Mouse (Mus musculus): ENCODE results near the gene Sptb.

The Sptb gene

DNA sequence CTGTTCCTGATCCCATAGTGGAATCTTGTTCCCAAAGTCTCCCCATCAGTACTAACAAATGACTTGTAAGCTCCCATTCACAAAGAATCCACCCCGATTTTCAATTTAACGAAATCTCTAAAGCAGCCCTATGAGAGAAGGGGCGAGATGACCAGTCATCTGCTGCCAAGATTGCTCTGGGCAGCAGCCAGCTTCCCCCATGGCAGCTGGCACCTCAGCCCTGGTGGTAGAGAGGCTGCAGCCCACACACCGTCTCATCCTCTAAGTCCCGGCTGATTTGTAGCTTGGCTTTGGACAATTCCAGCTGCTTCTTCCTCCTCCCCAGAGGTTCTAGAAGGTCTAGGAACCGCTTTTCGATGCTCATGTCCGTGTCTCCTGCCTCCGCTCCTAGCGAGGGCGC, 102.1 kb downstream of the Sptb start:
- no peak for DNase-seq (ENCODE audit: low spot score)

DNA sequence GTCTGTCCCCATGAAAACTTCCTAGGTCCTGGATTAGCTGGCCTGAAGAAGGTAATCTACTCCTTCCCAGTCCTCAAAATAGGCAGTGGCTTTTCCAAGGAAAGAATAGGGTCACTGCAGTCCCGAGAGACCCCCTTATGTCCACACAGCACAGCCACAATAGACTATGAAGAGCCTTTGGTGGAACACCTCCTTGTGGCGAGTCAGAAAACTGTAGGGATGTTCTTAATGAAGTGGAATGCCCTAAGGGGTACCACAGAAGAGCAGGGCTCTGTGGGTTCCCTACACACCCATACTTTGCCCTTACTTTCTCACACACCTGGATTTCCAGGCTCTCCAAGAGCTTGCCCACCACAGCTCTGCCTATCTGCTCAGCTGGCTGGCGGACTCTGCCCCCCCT, 104.5 kb downstream of the Sptb start:
- no peak for DNase-seq (ENCODE audit: low spot score)

DNA sequence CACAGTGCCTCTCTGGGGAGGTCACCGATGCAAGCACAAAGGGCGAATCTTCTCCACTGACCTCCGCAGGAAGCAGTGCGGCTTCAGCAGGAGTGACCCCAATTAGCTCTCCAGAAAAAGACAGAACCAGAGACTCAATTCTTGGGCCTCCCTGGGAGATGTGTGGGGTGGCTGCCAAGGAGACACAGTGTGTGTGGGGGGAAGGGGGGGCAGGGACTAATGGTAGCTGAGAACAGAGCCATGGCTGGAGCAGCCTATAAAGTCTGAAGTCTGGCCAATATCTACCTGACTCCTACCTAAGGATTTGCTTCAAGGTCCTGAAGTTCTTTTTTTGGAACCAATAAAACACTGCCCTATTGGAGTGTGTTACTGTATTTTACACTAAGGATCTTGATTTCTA, 105.8 kb downstream of the Sptb start:
- DNase-seq (ENCODE audit: low spot score) = no peak

DNA sequence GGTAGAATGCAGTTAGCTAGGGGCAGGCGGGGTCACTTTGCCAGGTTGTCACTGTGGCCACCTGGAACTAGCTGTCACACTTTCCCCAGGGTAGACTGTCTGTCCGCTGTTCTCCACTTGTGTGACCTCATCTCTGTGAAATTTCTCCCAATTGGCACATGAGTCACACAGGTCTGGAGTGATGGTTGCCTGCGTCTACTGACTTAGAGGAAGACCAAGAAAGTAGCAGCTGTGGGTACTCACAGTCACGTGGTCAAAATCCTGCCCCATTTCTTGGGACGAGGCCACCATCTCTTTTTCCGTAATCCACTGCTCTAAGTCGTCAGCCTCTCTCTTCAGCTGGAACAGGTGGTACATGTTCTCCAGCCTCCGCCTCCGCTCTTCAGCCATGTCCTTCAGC, 106.6 kb downstream of the Sptb start:
- DNase-seq (ENCODE audit: low spot score) = no peak

DNA sequence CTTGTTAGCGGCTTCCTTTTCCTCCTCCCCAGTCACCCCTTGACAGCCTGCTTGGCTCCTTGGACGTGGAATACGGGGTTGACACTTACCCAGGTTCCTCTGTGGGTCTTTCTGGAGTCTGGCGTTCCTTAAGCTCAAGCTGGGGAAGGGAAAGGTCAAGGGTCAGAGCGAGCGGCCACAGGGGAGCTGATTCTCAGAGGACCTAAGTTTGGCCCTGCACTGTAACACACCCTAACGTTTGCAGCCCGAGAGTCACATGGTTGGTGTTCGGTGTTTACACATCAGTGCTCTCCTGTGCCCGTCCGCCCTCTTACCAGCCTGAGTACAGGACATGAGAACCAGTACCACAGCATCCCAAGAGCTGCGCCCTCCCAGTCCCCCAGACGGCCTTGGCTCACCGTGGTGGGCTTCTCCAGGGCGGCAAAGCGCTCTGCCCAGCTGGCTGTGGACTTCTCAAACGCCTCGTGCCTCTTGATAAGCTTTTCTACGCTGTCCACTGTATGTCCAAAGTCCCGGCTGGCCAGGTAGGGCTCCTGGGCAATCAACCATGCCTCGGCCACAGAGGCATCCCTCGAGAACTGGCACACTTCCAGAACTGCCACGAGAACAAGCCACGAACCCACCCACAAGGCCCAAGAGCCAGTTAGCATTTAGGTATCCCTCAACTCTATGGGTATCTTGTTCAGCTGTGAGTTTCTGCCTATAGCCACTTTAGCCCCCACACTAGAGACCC, 112.0 kb downstream of the Sptb start:
- DNase-seq (ENCODE audit: low spot score) = no peak

DNA sequence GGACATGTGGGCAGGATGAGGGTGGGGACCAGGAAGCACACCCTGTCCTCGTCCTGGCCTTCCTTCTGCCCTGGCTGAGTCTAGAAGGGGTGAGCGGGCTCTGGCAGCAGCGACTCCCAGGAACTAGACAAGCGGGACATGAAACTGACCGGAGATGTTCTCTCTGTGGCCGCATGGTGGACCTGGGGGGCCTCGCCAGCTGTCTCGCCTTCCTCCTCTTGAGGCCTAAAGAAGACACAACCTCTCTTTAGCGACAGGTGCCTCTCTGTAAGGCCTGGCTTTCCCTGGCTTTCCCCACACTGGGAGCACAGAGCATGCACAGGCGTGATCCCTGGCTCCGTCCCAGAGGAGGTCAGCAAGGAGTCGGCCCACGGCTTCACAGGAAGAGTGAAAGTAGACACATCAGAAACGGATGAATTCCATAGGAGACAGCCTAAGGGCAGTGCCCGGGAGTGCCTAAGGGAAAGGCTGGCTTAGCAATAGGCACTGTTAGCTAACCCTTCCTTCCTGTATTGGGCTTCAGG, 112.7 kb downstream of the Sptb start:
- DNase-seq (ENCODE audit: low spot score) = no peak

DNA sequence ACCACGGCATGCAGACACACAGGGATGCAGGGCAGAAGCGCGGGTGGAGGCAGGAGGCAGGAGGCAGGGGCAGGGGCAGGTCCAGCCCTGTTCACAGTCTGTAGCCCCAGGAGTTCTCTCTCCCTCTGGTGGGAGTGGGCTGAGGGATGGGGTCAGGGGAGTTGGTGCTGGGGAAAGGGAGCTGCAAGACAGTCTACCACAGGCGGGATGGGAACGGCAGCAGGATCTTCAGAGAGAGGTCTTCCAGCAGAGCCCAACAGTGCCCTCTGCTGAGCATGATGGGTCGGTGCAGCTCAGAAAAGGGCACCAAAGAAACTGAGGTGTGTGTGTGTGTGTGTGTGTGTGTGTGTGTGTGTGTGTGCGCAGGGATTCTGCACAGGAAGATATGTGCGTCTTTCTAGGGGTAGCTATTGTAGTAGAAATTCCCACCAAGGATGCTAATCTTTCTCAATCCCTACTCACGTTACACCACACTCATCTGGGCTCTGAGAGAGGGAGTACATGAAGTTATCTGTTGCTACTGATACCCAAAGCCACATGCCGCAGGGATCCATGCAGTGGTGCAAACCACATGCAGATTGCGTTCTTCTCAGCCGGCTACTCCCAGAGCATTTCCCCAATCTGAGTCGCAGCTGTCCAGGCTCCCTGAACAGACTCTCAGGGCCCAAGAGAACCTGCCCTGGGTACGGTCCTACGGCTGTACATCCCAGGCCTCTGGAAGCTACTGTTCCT, 113.9 kb downstream of the Sptb start:
- peak; percentile 86 for DNase-seq (ENCODE audit: low spot score)

DNA sequence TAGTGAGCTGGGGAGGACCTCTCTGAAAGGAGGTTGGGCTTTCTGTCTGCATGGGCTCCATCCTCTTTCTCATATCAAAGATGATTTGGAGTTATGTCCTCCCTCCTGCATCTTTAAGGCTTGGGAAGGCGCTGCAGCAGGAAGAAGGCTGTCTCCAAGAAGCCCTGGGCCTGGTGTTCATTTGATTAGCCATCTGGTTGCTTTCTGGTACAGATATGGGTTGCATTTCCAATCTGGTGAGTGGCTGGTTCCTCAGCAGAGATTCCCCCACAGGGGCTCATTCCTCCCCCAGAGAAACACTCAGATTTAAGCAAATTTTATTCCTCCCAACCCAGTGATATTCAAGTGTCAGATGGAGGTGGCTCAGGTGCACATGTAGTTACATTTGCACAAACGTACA, 114.5 kb downstream of the Sptb start:
- no peak for DNase-seq (ENCODE audit: low spot score)

DNA sequence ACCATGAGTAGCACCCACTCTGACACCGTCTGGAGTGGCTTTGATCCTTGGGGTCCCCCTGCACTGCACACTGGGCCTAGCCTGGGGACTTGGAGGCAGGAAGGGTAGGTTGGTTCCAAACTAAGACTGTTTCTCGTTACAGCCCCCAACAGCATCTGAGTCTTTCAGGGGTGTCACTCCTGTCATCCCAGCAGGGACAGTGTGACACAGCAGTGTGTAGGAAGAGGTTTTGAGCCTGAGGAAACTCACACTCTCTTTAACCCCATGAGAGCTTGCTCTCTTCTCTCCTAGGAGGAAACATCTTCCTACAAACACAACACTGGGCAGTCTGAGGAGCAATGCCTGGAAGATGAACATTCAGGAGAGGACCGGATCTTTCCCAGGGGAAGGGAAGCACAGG, 115.8 kb downstream of the Sptb start:
- DNase-seq (ENCODE audit: low spot score) = no peak

DNA sequence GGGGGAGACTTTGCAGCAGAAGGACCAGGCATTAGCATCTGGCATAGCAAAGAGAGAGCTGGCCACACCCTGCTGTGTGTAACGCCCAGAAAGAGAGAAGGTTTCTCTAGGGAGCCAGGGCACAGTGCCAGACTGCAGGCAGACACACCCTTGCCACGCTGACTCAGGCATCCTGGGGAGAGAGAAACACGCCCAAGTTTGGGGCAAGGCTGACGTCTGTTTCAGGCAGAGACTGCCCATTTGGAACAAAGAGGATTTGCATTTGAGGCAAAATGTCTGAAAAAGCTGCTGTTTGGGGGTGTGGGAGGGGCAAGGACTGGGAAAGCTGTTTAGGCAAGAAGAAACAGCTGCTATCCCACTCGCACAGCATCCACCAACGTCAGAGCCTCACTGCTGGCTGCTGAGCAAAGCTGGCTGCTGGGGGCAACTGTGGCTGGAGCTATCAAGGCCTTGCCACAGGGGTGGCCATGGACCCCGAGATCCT, 116.5 kb downstream of the Sptb start:
- DNase-seq (ENCODE audit: low spot score) = no peak

DNA sequence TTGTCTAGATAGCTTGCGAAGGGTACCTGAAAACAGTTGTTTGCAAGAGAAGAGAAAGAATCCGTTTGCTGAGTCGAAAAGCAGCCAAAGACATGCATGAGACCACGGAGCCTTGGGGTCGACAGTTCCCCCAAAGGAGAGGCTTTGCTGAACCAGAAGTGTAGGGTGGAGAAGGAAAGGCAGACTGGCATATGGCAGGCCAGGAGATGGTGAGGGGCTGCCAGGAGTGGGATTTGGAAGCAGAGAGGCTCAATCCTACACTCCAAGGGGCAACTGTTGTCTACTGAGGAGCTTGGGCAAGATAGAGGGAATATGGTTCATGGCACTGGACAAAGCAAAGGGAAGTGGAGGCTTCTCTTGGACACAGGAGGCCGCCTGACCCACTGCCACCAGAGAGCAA, 117.1 kb downstream of the Sptb start:
- DNase-seq (ENCODE audit: low spot score) = no peak

DNA sequence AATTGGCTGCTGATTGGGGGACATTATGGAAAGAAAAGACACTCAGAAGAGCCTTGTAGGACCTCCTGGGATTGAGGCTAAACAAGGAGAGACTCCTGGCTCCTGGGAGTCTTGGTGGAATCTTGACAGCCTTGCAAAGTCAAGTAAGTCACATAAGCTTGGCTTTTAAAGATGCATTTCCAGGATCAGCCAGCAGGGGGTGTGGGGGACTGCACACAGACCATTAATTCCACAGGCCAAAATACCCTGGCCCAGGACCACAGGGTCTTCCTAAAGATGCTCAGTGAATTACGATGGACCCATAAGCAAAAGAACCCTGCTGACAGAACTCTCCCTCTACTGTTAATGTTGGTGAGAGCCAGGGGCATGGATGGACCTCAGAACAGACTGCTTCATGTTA, 118.1 kb downstream of the Sptb start:
- peak; percentile 88 for DNase-seq (ENCODE audit: low spot score)

DNA sequence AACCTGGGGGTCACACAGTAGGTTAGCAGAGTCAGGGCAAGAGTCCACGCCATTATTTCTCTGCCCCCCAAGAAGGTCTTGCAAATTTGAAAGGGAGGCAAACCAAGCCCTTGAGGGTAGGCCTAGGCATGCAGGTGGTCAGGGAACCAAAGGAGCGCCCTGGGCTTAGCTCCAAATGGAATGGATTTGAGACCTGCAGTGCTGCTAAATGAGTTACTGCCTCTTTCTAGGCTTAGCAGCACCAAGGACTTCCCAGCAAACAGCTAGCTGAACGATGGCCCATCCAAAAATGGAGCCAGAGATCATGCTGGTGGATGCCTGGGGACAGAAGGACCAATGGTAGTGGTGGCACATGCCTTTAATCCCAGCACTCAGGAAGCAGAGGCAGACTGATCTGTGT, 119.3 kb downstream of the Sptb start:
- no peak for DNase-seq (ENCODE audit: low spot score)

DNA sequence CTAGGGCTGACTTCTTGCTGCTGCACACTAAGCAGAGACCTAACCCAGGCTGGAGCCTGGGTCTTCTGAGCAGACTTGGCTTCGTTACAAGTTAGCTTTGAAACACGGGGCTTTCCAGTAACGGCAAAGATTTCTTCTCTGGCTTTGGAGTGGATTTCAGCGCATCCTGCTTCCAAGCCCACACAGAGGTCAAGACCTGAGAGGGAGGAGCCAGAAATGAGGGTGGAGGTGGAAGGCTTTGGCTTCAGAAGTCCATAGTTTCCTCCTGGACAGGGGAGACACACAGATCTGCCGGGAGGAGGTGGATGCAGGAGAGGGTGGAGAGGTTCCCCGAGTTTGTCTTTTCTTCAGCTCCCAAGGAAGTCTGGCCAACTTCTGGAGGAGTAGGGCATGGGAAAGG, 120.8 kb downstream of the Sptb start:
- no peak for DNase-seq (ENCODE audit: low spot score)

DNA sequence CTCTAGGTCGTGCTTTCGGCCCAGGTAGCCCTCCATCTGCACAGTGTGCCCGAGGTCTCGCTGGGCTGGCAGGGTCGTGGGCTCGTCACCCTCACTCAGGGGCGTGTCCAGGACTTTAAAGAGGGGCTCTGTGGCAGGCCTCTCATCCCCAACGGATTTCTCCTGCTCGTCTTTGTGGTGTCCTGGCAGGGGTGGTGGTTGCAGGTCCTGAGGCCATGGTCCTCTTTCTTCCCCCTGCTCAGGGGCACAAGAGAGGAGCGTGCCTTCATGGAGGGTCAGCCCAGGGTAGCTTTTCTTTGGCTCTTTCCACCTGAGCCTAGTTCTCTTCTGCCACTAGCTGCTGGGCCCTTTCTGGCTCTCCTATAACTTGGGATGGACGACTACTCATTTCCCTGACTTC, 123.0 kb downstream of the Sptb start:
- no peak for DNase-seq (ENCODE audit: low spot score)

DNA sequence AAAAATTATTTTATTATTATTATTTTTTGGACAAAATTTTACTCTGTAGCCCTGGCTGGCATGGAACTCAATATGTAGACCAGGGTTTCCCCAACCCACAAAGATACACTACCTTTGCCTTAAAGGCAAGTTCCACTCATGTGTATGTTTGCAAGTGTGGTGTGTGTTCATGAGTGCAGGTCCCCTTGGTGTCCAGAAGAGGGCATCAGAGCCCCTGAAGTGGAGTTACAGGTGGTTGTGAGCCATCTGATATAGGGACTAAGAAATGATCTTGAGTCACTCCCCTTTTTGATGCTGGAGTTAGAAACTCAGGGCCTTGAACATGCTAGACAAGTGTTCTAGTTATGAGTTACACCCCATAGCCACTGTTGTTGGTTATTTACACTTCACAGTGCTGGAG, 125.3 kb downstream of the Sptb start:
- DNase-seq (ENCODE audit: low spot score) = no peak

DNA sequence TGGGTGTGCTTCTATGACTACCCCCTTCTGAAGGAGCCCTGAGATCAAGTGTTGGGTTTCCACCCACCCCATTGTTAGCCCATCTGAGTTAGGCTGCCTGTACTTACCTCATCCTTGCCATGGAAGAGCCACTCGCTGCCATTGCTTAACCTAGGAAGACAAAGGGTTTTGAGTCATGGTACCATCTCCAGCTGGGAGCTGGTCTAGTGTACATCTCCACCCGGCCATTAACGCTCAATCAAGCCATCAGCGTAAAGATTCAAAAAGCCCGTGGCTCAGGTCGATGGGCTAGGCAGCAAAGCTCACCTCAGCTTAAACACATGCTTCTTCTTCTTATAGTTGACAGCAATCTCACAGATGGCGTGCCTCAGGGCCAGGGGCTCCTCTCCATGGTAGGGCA, 126.9 kb downstream of the Sptb start:
- no peak for DNase-seq (ENCODE audit: low spot score)

DNA sequence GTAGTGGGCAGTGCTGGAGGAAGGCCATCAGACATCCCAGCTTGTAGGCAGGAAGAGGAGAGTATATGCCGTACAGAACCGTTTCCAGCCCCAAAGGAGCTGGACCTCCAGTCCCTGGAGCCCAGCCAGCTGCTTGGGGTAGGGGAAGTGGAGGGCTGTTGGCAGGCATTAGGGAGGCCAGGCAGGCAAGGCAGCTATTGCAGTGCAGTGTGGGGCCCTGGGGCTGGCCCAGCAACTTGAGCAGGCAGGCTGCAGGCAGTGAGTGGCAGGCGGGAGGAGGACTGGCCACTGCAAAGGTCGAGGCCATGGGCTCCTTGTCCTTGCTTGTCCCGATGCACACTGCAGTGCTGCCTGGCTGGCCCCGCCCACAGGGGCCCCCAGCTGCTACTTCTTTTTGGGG, 127.5 kb downstream of the Sptb start:
- DNase-seq (ENCODE audit: low spot score) = no peak

DNA sequence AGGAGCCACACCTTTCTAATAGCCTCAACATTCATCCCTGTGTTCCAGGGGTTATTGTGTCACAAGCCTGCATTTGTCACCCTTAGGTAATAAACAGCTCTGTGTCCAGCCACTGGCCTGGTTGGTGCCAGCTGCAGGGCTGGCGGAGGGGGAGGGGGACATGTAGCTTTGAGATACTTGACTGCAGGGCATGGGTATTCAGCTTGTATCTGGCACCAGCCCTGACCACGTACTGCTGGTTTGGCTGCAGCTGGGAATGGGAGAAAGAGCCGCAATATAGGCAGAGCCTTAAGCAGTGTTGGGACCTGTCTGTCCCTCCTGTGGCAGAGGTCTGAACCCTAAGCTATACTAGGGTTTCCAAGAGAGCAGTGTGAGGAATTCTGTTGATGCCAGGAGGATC, 128.2 kb downstream of the Sptb start:
- no peak for DNase-seq (ENCODE audit: low spot score)

DNA sequence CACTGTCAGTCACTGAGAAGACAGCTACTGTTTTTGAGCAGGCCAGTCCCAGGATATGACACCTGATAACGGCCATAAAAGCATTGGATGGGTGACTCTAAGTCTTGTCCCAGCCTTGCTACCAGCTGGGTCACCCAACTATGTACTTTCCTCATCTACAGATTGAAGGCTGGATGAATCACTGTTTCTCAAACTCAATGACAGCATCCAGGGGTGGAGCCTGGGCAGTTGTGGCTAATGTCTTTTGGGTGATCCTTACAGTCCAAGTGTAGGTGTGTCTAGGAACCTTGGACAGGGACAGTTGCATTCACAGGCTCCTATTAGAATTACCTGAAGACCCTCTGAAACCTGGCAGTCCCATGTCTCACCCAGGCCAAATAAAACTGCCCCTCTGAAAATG, 130.5 kb downstream of the Sptb start:
- DNase-seq (ENCODE audit: low spot score) = no peak

DNA sequence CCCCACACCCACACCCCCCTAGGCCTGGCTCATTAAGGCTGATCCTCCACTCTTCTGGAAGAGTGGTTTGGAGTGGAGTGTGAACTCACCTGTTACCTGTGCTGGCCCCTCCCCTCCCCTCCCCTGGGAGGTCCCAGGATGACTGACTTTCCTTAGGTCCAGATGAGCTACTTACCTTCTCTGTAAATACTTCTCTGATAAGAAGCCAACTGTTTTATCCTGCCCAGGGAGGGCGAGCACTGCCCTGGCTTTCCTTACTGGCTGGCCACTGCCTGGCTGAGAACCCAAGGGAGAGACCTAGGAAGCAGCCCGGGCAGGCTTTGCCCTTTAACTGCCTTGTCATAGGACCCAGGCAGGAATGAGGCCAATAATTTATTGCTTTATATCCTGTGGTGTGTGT, 131.9 kb downstream of the Sptb start:
- no peak for DNase-seq (ENCODE audit: low spot score)

DNA sequence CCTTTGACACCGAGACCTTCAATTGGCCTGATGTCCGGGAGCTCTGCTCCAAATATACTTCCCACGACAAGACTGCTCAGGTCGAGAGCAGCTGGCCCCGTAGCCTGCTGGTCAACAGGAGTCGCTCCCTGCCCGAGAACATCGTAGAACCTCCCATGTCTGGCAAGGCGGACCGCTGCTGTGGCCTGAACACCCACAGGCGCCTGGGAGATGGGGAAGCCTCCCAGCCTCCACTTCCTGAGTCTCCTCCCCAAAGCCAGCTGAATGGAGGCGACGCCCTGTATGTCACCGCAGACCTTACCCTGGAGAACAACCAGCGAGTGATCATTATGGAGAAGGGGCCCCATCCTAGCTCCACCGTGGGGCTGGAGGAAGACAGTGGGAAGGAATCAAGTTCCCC, 132.5 kb downstream of the Sptb start:
- DNase-seq (ENCODE audit: low spot score) = no peak

DNA sequence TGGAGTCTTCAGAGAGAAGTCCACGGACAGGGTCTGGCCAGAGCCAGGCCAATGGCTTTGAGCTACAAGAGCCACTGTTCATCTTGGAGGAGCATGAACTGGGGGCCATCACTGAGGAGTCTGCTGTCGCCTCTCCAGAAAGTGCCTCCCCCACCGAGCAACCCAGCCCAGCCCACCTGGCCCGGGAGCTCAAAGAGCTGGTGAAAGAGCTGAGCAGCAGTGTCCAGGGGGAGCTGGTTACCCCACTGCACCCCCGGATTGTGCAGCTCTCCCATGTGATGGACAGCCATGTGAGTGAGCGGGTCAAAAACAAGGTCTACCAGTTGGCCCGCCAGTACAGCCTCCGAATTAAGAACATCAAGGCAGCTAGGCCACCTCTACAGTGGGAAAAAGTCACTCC, 133.5 kb downstream of the Sptb start:
- no peak for DNase-seq (ENCODE audit: low spot score)

DNA sequence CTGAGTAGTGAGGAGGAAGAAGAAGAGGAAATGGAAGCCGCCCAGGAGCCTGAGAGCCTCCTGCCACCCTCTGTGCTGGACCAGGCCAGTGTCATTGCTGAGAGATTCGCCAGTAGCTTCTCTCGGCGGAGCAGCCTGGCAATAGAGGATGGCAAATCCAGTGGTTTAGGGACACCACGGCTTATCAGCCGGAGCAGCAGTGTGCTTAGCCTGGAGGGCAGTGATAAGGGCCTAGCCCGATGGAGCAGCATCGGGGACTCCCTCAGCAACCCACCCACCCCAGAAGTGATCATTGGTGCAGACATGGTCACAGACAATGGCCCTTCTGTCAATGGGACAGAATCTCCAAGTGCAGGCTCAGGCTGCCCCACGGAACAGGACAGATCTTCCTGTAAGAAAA, 134.3 kb downstream of the Sptb start:
- DNase-seq (ENCODE audit: low spot score) = no peak

Measured in embryo, embryonic 10.5 days (tissue).